Mouse (Mus musculus) CH12.LX (cell line): ENCODE measurements at regions not wholly inside any gene's neighbourhood (a gene's known extent, or its start where the extent isn't known, plus 50 kb on each side); places are given as distances from the start of the nearest gene placed in this dataset.

Experiments used
- DNase-seq: peaks from one replicate; pipeline ENCODE4 v3.0.0-alpha.2; 2013; ENCODE audit errors: extremely low read depth
- H3K27ac ChIP-seq: 2 replicates; pipeline ENCODE4 v1.5.1; 2012; ENCODE audit warnings: low read depth, mild to moderate bottlenecking, control low read depth, moderate library complexity; ENCODE audit not compliant: insufficient read depth
- H3K27me3 ChIP-seq: replicated peaks from 2 replicates; pipeline ENCODE3; 2012; ENCODE audit warnings: inconsistent platforms
- H3K36me3 ChIP-seq, 2 experiments: replicated peaks in 1 of 2; 2 replicates each; pipeline versions ENCODE3 to v1.6.1; 2012; ENCODE audit warnings: inconsistent platforms in 1 of 2, low read length in 1 of 2, mild to moderate bottlenecking in 1 of 2, mixed read lengths in 1 of 2, moderate library complexity in 1 of 2; ENCODE audit not compliant: control insufficient read depth in 1 of 2, insufficient read depth in 1 of 2
- H3K4me1 ChIP-seq, 2 experiments: 2 replicates each; pipeline ENCODE4 v1.6.1; 2012; ENCODE audit warnings: inconsistent platforms in 1 of 2, moderate library complexity in 1 of 2; ENCODE audit not compliant: insufficient read depth in 2 of 2, control insufficient read depth in 1 of 2
- H3K4me2 ChIP-seq: 2 replicates; pipeline ENCODE4 v1.6.1; 2012; ENCODE audit warnings: low read depth, mild to moderate bottlenecking, control low read depth; ENCODE audit not compliant: poor library complexity, insufficient read depth, severe bottlenecking
- H3K4me3 ChIP-seq, 3 experiments: fragments of 150-350 bp in 1 of 3; sonication (generic) in 1 of 3; replicated peaks in 1 of 3; 2 replicates each; pipeline versions ENCODE3 to v1.5.1; 2011 to 2012; ENCODE audit warnings: low read depth in 2 of 3, low read length in 2 of 3, mild to moderate bottlenecking in 2 of 3, moderate library complexity in 2 of 3, control low read depth in 1 of 3, improper control_type of control experiment in 1 of 3, inconsistent platforms in 1 of 3, mixed read lengths in 1 of 3; ENCODE audit not compliant: poor library complexity in 1 of 3
- H3K79me2 ChIP-seq: replicated peaks from 2 replicates; pipeline ENCODE4 v1.6.1; 2012; ENCODE audit warnings: mild to moderate bottlenecking, moderate library complexity; ENCODE audit not compliant: control insufficient read depth, poor library complexity, insufficient read depth, severe bottlenecking; ENCODE audit errors: extremely low read depth
- H3K9ac ChIP-seq: 2 replicates; pipeline ENCODE4 v1.6.1; 2012; ENCODE audit warnings: low read depth, mild to moderate bottlenecking, control low read depth, moderate library complexity; ENCODE audit not compliant: insufficient read depth
- H3K9me3 ChIP-seq: replicated peaks from 2 replicates; pipeline ENCODE3; 2012; ENCODE audit warnings: low read length, inconsistent platforms, mixed read lengths
- CHD2 ChIP-seq: IDR thresholded peaks from 2 replicates; pipeline ENCODE4 v1.6.1; 2011; ENCODE audit warnings: low read length, improper control_type of control experiment
- CTCF ChIP-seq, 2 experiments: IDR thresholded peaks in 1 of 2; conservative IDR thresholded peaks in 1 of 2; 2 replicates each; pipeline ENCODE4 v1.5.1; 2011 to 2012; ENCODE audit warnings: low read depth in 2 of 2, low read length in 2 of 2, improper control_type of control experiment in 1 of 2, inconsistent platforms in 1 of 2, mild to moderate bottlenecking in 1 of 2, moderate library complexity in 1 of 2
- E2F4 ChIP-seq: IDR thresholded peaks from 2 replicates; pipeline ENCODE4 v1.6.1; 2011; ENCODE audit warnings: low read depth, low read length, improper control_type of control experiment; ENCODE audit not compliant: insufficient replicate concordance
- EP300 ChIP-seq: IDR thresholded peaks from 2 replicates; pipeline ENCODE4 v1.6.1; 2011; ENCODE audit warnings: low read length, improper control_type of control experiment
- HCFC1 ChIP-seq: IDR thresholded peaks from 2 replicates; pipeline ENCODE4 v1.6.1; 2012; ENCODE audit warnings: low read depth, mild to moderate bottlenecking, inconsistent platforms, low read length, improper control_type of control experiment
- IRF4 ChIP-seq: IDR thresholded peaks from 2 replicates; pipeline ENCODE4 v1.6.1; 2014; ENCODE audit warnings: low read depth, mild to moderate bottlenecking, inconsistent platforms, low read length, improper control_type of control experiment
- JUND ChIP-seq: conservative IDR thresholded peaks from 2 replicates; pipeline ENCODE4 v1.6.1; 2011; ENCODE audit warnings: low read depth, low read length, improper control_type of control experiment
- MAZ ChIP-seq: IDR thresholded peaks from 2 replicates; pipeline ENCODE4 v1.6.1; 2012; ENCODE audit warnings: low read depth, mild to moderate bottlenecking, inconsistent platforms, low read length, improper control_type of control experiment, moderate library complexity
- MXI1 ChIP-seq: IDR thresholded peaks from 2 replicates; pipeline ENCODE4 v1.6.1; 2011; ENCODE audit warnings: mild to moderate bottlenecking, low read depth, low read length, improper control_type of control experiment
- MYC ChIP-seq: IDR thresholded peaks from 2 replicates; pipeline ENCODE4 v1.6.1; 2011; ENCODE audit warnings: low read depth, mild to moderate bottlenecking, improper control_type of control experiment, low read length
- NELFE ChIP-seq: IDR thresholded peaks from 2 replicates; pipeline ENCODE4 v1.6.1; 2011; ENCODE audit warnings: low read depth, low read length, improper control_type of control experiment
- PAX5 ChIP-seq: IDR thresholded peaks from 2 replicates; pipeline ENCODE4 v1.6.1; 2012; ENCODE audit warnings: low read length, inconsistent platforms, mixed read lengths
- POLR2A ChIP-seq: IDR thresholded peaks from 2 replicates; pipeline ENCODE4 v1.6.1; 2011; ENCODE audit warnings: low read depth, mild to moderate bottlenecking, improper control_type of control experiment, low read length
- SMC3 ChIP-seq: IDR thresholded peaks from 2 replicates; pipeline ENCODE4 v1.6.1; 2011; ENCODE audit warnings: low read depth, low read length, improper control_type of control experiment
- TBP ChIP-seq: conservative IDR thresholded peaks from 2 replicates; pipeline ENCODE4 v1.6.1; 2011; ENCODE audit warnings: low read depth, low read length, improper control_type of control experiment
- TCF12 ChIP-seq: IDR thresholded peaks from 2 replicates; pipeline ENCODE4 v1.6.1; 2014; ENCODE audit warnings: low read depth, mild to moderate bottlenecking, inconsistent platforms, low read length, improper control_type of control experiment
- USF1 ChIP-seq: IDR thresholded peaks from 2 replicates; pipeline ENCODE4 v1.6.1; 2014; ENCODE audit warnings: low read depth, mild to moderate bottlenecking, inconsistent platforms, low read length, improper control_type of control experiment
- USF2 ChIP-seq: conservative IDR thresholded peaks from 2 replicates; pipeline ENCODE4 v1.6.1; 2011; ENCODE audit warnings: low read depth, low read length, improper control_type of control experiment
- ZNF384 ChIP-seq: IDR thresholded peaks from 2 replicates; pipeline ENCODE4 v1.6.1; 2012; ENCODE audit warnings: low read depth, low read length, improper control_type of control experiment, inconsistent platforms
- dilution Hi-C: fragments of 300-500 bp; cut with MboI; formaldehyde crosslinking; loops from 2 replicates; pipeline ENCODE4 v1.14.3; 2020; ENCODE audit warnings: low sequenced_read_pairs; ENCODE audit not compliant: extremely low pct_unique_long_range_greater_than_20kb, extremely low pct_ligation_motif_present
- in situ Hi-C: fragments of 300-500 bp; cut with MboI; formaldehyde crosslinking; loops from 3 replicates; pipeline ENCODE4 v1.14.3; 2019; ENCODE audit warnings: low sequenced_read_pairs, low pct_ligation_motif_present, low pct_unique_long_range_greater_than_20kb, mixed read lengths

DNA sequence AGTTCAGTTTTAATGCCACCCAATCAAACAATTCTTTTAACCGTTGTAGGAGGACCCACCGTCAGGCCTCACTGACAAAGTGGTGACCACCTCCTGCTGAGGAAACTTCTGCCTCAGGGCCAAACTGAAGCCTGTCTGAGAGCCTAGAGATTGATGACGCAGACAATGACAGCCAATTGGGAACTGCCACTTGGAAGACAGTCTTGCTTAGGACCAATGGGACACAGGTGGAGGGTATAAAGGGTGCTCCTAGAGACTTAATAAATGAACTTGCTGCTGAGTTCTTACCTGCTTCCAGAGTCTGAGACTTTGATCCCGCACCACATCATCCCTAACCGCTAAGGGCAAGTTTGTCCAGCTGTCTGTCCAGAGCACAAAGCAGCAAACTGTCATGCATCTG is 80.0 kb downstream of the Tbx4 start:
- no peak overlapping the region for H3K4me3 ChIP-seq
- H3K27ac ChIP-seq = no peak overlapping the region
- in situ Hi-C loops (no loop called here), dilution Hi-C loops (no loop called here)
- H3K4me1 ChIP-seq = 0 out of 4 replicates have a peak, but pooled peaks cover 0 to 3% of the 10 kb centered on the region in 2 experiments
- no peaks in the 10 kb centered on the region for H3K79me2 ChIP-seq
- no peak overlapping the region for H3K9ac ChIP-seq
- peak; percentile 46 for DNase-seq
- H3K36me3 ChIP-seq = no peaks in the 10 kb centered on the region
- H3K9me3 ChIP-seq = no peaks in the 10 kb centered on the region
- no peaks in the 10 kb centered on the region for H3K27me3 ChIP-seq
- H3K4me2 ChIP-seq = no peak overlapping the region
- 0 out of 2 replicates have a peak, but pooled peaks have one; percentile 55 for TF ChIP-seq TBP
- TF ChIP-seq JUND = no peak
- no peak for TF ChIP-seq USF1
- TF ChIP-seq TCF12 = no peak
- TF ChIP-seq HCFC1 = no peak
- no peak for TF ChIP-seq PAX5
- TF ChIP-seq IRF4 = no peak
- TF ChIP-seq USF2 = no peak
- TF ChIP-seq MXI1 = no peak
- no peak for TF ChIP-seq MAZ
- peak; percentile 89 for TF ChIP-seq CHD2
- no peak for TF ChIP-seq ZNF384
- TF ChIP-seq CTCF (conservative IDR thresholded peaks at IDR 0.05 in 1 of 2, IDR thresholded peaks at IDR 0.05 in 1 of 2; ENCODE audit: low read depth in 2 of 2, low read length in 2 of 2) = no peak
- no peak for TF ChIP-seq NELFE
- no peak for TF ChIP-seq SMC3

- no peak overlapping the region for H3K9ac ChIP-seq
- H3K4me3 ChIP-seq = no peak overlapping the region
- no peak overlapping the region for H3K4me2 ChIP-seq
- no peaks in the 10 kb centered on the region for H3K9me3 ChIP-seq
- TF ChIP-seq E2F4 = no peak
- TF ChIP-seq EP300 = no peak
- TF ChIP-seq USF2 = no peak
- no peak for TF ChIP-seq MXI1
- no peak for TF ChIP-seq POLR2A
- no peak for TF ChIP-seq MYC
- in situ Hi-C loops (loop anchor here (5.0 kb wide), 1 partner anchor 123 kb away; no protein-coding TSS in a partner anchor), dilution Hi-C loops (no loop called here)
- peaks cover 0 to 7% of the 10 kb centered on the region in 2 experiments; a peak in 2 of 4 replicates for H3K4me1 ChIP-seq
- no peaks in the 10 kb centered on the region for H3K36me3 ChIP-seq
- H3K79me2 ChIP-seq = no peaks in the 10 kb centered on the region
- no peaks in the 10 kb centered on the region for H3K27me3 ChIP-seq
- no peak for DNase-seq
- no peak overlapping the region for H3K27ac ChIP-seq
These were observed 84.1 kb downstream of the Tbx4 start for GRCm38 (mm10) chr11:85970287-85970686.
